Mouse (Mus musculus) lung, embryonic 14.5 days (tissue): ENCODE measurements around the gene Gtf2i. TPM values are rescaled to one million over a fixed set of nuclear protein-coding genes. Genes with fewer than 3 reads are reported as not detected.

Experiments used
- ATAC-seq: fragments of 200-750 bp; cut with Nextera tagmentation; 2 replicates; pipeline ENCODE4 v1.8.0; 2017; ENCODE audit warnings: mild to moderate bottlenecking, moderate TSS enrichment, moderate library complexity; ENCODE audit not compliant: insufficient read depth
- DNase-seq: peaks from one replicate; pipeline ENCODE4 v3.0.0-alpha.2; 2015
- H3K27ac ChIP-seq: fragments of 300-500 bp; sonication (generic); 2 replicates; pipeline ENCODE4 v1.5.1; 2014; ENCODE audit warnings: low read depth, mild to moderate bottlenecking, moderate library complexity
- H3K27me3 ChIP-seq: fragments of 300-500 bp; sonication (generic); 2 replicates; pipeline ENCODE4 v1.6.1; 2014; ENCODE audit warnings: low read length, control low read depth; ENCODE audit not compliant: insufficient read depth
- H3K36me3 ChIP-seq: fragments of 300-500 bp; sonication (generic); 2 replicates; pipeline ENCODE4 v1.6.1; 2014; ENCODE audit warnings: control low read depth; ENCODE audit not compliant: insufficient read depth
- H3K4me1 ChIP-seq: fragments of 300-500 bp; sonication (generic); 2 replicates; pipeline ENCODE4 v1.6.1; 2014; ENCODE audit warnings: antibody characterized with exemption, control low read depth; ENCODE audit not compliant: insufficient read depth
- H3K4me2 ChIP-seq: fragments of 300-500 bp; sonication (generic); 2 replicates; pipeline ENCODE4 v1.6.1; 2014; ENCODE audit warnings: mild to moderate bottlenecking
- H3K4me3 ChIP-seq: fragments of 300-500 bp; sonication (generic); 2 replicates; pipeline ENCODE4 v1.5.1; 2014; ENCODE audit warnings: low read depth, low read length
- H3K9ac ChIP-seq: fragments of 300-500 bp; sonication (generic); 2 replicates; pipeline ENCODE4 v1.6.1; 2014
- H3K9me3 ChIP-seq: fragments of 300-500 bp; sonication (generic); 2 replicates; pipeline ENCODE4 v1.6.1; 2016; ENCODE audit warnings: low read depth, low read length, control low read depth
- CTCF ChIP-seq: IDR thresholded peaks from 2 replicates; pipeline ENCODE4 v1.5.1; 2016; ENCODE audit warnings: antibody characterized with exemption, low read depth
- WGBS: fragments of 180-500 bp; shearing (Covaris S2); extraction: QIAGEN DNeasy Blood & Tissue Kit; methylation state at CpG from one replicate; pipeline ENCODE4 v1.1.7; 2014; 5-methylcytosine and 5-hydroxymethylcytosine counted together
- polyA plus RNA-seq: library from polyadenylated mRNA; unstranded; fragments of >200 nt; fragmentation: Nextera tagmentation; extraction: Ambion mirVana; gene quantifications from 2 replicates; pipeline ENCODE4 v1.2.1, GENCODE M21; 2014

Gtf2i gene
- polyA plus RNA-seq, 1 experiment from 2014 or later, result 183 TPM

DNA sequence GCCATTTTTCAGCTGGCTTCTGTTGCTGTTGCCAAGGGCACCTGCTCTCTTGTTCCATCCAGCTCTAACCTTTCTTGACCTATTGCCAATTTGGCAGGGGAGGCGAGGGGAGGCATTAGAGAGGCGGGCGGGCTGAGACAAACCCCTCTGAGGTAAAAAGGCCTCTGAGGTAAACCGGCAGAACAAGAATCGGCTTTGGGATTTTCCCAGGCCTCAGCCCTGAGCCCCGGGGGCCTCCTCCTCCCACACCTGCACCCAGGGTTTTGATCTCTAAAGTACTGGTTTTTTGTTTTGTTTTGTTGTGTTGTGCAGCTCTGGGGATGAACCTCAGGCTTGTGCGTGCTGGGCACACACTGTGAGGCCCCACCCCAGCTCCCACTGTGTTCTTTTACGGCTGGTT lies 18.2 kb upstream of the Gtf2i start:
- peak; percentile 47 for DNase-seq

GRCm38 (mm10) chr5:134330082-134330481 lies 15.5 kb upstream of the Gtf2i start:
- no peak for TF ChIP-seq CTCF
- H3K36me3 ChIP-seq, result no peaks in the 10 kb centered on the region
- no peak overlapping the region for H3K9ac ChIP-seq
- 84% methylated on average over 2 of the region's 2 CpGs for WGBS
- no peak overlapping the region for H3K4me3 ChIP-seq
- H3K9me3 ChIP-seq, result no peaks in the 10 kb centered on the region
- ATAC-seq (no peak), DNase-seq (no peak)
- H3K27ac ChIP-seq, result no peak overlapping the region
- no peaks in the 10 kb centered on the region for H3K27me3 ChIP-seq
- H3K4me1 ChIP-seq, result no peaks in the 10 kb centered on the region
- no peak overlapping the region for H3K4me2 ChIP-seq

More for the DNA sequence above, 18.2 kb upstream of the Gtf2i start:
- Histone ChIP-seq H3K27ac (peak overlapping the region; percentile 18; the same call in 1 of the 2 replicates), H3K4me1 (no peaks in the 10 kb centered on the region), H3K4me2 (no peak overlapping the region), H3K4me3 (no peak overlapping the region), H3K36me3 (no peaks in the 10 kb centered on the region), H3K9ac (no peak overlapping the region), H3K9me3 (no peaks in the 10 kb centered on the region), H3K27me3 (no peaks in the 10 kb centered on the region)
- WGBS, result 52% methylated on average over 8 of the region's 8 CpGs
- ATAC-seq, result peak; percentile 52
- no peak for TF ChIP-seq CTCF

GRCm38 (mm10) chr5:134329311-134329710 lies 14.8 kb upstream of the Gtf2i start:
- Histone ChIP-seq H3K4me2 (no peak overlapping the region), H3K36me3 (no peaks in the 10 kb centered on the region), H3K9me3 (no peaks in the 10 kb centered on the region), H3K4me3 (no peak overlapping the region), H3K27ac (no peak overlapping the region), H3K4me1 (0 out of 2 replicates have a peak, but pooled peaks cover 2% of the 10 kb centered on the region), H3K9ac (no peak overlapping the region), H3K27me3 (no peaks in the 10 kb centered on the region)
- TF ChIP-seq CTCF, result no peak
- 61% methylated on average over 4 of the region's 4 CpGs for WGBS
- DNase-seq, result no peak
- no peak for ATAC-seq

GRCm38 (mm10) chr5:134328482-134329001 lies 14.0 kb upstream of the Gtf2i start:
- Histone ChIP-seq H3K4me1 (0 out of 2 replicates have a peak, but pooled peaks cover 3% of the 10 kb centered on the region), H3K36me3 (no peaks in the 10 kb centered on the region), H3K9me3 (no peaks in the 10 kb centered on the region), H3K27ac (no peak overlapping the region), H3K4me3 (no peak overlapping the region), H3K27me3 (no peaks in the 10 kb centered on the region), H3K9ac (no peak overlapping the region), H3K4me2 (no peak overlapping the region)
- no peak for DNase-seq
- ATAC-seq, result no peak
- WGBS, result 74% methylated on average over 6 of the region's 6 CpGs
- no peak for TF ChIP-seq CTCF

DNA sequence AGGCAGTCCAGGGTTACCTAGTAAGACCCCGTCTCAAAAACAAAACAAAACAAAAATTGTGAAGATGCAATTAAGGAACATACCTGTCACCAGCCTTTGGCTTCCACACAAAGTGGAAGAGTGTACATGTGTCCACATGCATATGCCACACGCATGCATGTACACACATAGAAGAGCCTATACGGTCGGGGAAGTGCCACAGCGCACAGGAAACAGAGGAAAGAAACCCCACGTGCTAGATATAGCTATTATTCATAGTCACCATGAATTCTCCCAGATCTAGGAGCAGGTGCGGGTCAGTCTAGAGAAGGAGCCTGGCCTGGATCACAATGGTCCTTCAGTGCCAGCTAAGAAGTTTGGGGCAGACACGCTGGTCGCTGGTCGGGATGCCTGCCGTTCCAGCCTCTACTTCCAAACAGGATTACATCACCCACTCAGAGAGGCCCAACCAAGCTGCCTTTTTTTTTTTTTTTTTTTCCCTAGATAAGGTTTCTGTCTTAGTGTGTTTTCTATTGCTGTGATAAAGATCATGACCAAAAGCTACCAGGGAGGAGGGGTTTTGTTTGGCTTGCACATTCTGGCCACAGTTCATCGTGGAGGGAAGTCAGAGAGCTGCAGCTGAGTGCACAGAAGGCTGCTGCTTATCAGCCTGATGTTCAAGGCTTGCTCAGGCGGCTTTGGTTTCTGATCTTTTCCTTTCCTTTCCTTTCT lies 11.5 kb upstream of the Gtf2i start:
- Histone ChIP-seq H3K9me3 (no peaks in the 10 kb centered on the region), H3K27me3 (no peaks in the 10 kb centered on the region), H3K4me2 (no peak overlapping the region), H3K4me1 (0 out of 2 replicates have a peak, but pooled peaks cover 3% of the 10 kb centered on the region), H3K9ac (0 out of 2 replicates have a peak overlapping the region, but pooled peaks have one; percentile 2), H3K4me3 (no peak overlapping the region), H3K36me3 (no peaks in the 10 kb centered on the region), H3K27ac (peak overlapping the region; percentile 68)
- 44% methylated on average over 13 of the region's 13 CpGs for WGBS
- ATAC-seq (peak; percentile 41; the same call in 1 of the 2 replicates), DNase-seq (peak; percentile 47)
- TF ChIP-seq CTCF, result no peak

- Histone ChIP-seq H3K9ac (no peak overlapping the region), H3K4me2 (no peak overlapping the region), H3K9me3 (no peaks in the 10 kb centered on the region), H3K36me3 (no peaks in the 10 kb centered on the region), H3K27ac (peak overlapping the region; percentile 75; the same call in 1 of the 2 replicates), H3K4me1 (0 out of 2 replicates have a peak, but pooled peaks cover 3% of the 10 kb centered on the region), H3K4me3 (no peak overlapping the region), H3K27me3 (no peaks in the 10 kb centered on the region)
- peak; percentile 56; the same call in 1 of the 2 replicates for ATAC-seq
- WGBS, result 21% methylated on average over 2 of the region's 2 CpGs
- TF ChIP-seq CTCF, result no peak
- DNase-seq, result peak; percentile 40
Measured at GRCm38 (mm10) chr5:134323869-134324268, 9.3 kb upstream of the Gtf2i start.

DNA sequence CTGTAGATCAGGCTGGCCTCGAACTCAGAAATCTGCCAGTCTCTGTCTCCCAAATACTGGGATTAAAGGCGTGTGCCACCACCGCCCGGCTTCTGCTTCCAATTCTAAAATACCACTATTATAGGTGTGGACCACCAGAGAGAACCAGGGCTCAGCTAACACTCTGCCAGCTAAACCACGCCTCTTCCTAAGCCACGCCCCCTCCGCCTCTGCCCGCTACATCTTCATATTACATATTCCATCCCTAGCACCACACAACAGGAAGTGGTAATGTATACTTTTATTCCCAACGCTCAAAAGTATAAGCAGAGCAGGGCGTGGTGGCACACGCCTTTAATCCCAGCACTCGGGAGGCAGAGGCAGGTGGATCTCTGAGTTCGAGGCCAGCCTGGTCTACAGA lies 8.8 kb upstream of the Gtf2i start:
- no peaks in the 10 kb centered on the region for H3K36me3 ChIP-seq
- no peaks in the 10 kb centered on the region for H3K27me3 ChIP-seq
- H3K4me3 ChIP-seq, result no peak overlapping the region
- peak; percentile 30 for DNase-seq
- 83% methylated on average over 13 of the region's 13 CpGs for WGBS
- no peak overlapping the region for H3K9ac ChIP-seq
- no peak for TF ChIP-seq CTCF
- ATAC-seq, result no peak
- H3K9me3 ChIP-seq, result no peaks in the 10 kb centered on the region
- no peak overlapping the region for H3K4me2 ChIP-seq
- peak overlapping the region; percentile 75; the same call in 1 of the 2 replicates for H3K27ac ChIP-seq
- H3K4me1 ChIP-seq, result 0 out of 2 replicates have a peak, but pooled peaks cover 3% of the 10 kb centered on the region
